Mouse (Mus musculus) olfactory bulb, adult 2 months (tissue): ENCODE results near the gene Pkp4.

Experiments used
- CTCF ChIP-seq: fragments of 200-500 bp; IDR thresholded peaks from 2 replicates; pipeline ENCODE4 v1.5.1; 2012; ENCODE audit warnings: low read depth, mild to moderate bottlenecking, low read length, moderate library complexity; ENCODE audit not compliant: insufficient read depth
- POLR2A ChIP-seq: fragments of 200-500 bp; IDR thresholded peaks from 2 replicates; pipeline ENCODE4 v1.6.1; 2012; ENCODE audit warnings: mild to moderate bottlenecking, low read depth, low read length, moderate library complexity; ENCODE audit not compliant: insufficient read depth

- TF ChIP-seq CTCF (no peak), POLR2A (no peak)
These were observed 25.5 kb downstream of the Pkp4 start for GRCm38 (mm10) chr2:59186122-59186521.
